Comparison of ENCODE assay signal across 10 mouse cellular contexts in genomic region chrX:99369258-99369900, GRCm38 (mm10).
DNase-seq lines count a peak whose midpoint lies in the region; ATAC-seq lines count a peak whose summit lies in the region.
"Had no signal": no experiment of that assay in that cellular context is flagged by ENCODE, and none has a peak within 500 bp of the region (broad histone marks: within the 10 kb centered on the region; RNA-seq: fewer than 3 reads in every experiment).

No protein-coding gene starts in this region.

- WGBS in intestine, embryonic 14.5 days = 80% methylated on average over 6 of the region's 6 CpGs
- 81% methylated on average over 6 of the region's 6 CpGs for WGBS in intestine, embryonic 15.5 days

- H3K9me3 ChIP-seq in intestine, embryonic 14.5 days (ENCODE audit: control insufficient read depth, low read length) = no peaks in the 10 kb centered on the region
- H3K9me3 ChIP-seq in intestine, embryonic 15.5 days = no peaks in the 10 kb centered on the region
- H3K9me3 ChIP-seq: forebrain, embryonic 13.5 days; liver, embryonic 15.5 days had no signal

- peaks cover 29% of the 10 kb centered on the region; the same call in 1 of the 2 replicates for H3K27me3 ChIP-seq in intestine, embryonic 14.5 days (replicated peaks; ENCODE audit: control insufficient read depth, insufficient read depth, low read length)
- peaks cover 12% of the 10 kb centered on the region; the same call in 1 of the 2 replicates for H3K27me3 ChIP-seq in intestine, embryonic 15.5 days (replicated peaks)

- H3K9ac ChIP-seq in intestine, embryonic 14.5 days (ENCODE audit: low read length) = no peak overlapping the region
- H3K9ac ChIP-seq in intestine, embryonic 15.5 days = no peak overlapping the region
- H3K9ac ChIP-seq: forebrain, embryonic 13.5 days; liver, embryonic 15.5 days had no signal

- no peaks in the 10 kb centered on the region for H3K4me1 ChIP-seq in intestine, embryonic 14.5 days (replicated peaks; ENCODE audit: control insufficient read depth, insufficient read depth, low read length)
- no peaks in the 10 kb centered on the region for H3K4me1 ChIP-seq in intestine, embryonic 15.5 days (replicated peaks)
- H3K4me1 ChIP-seq: forebrain, embryonic 13.5 days; liver, embryonic 15.5 days had no signal

- H3K36me3 ChIP-seq in intestine, embryonic 14.5 days (ENCODE audit: control insufficient read depth, insufficient read depth, low read length) = no peaks in the 10 kb centered on the region
- H3K36me3 ChIP-seq in intestine, embryonic 15.5 days = no peaks in the 10 kb centered on the region
- H3K36me3 ChIP-seq: liver, embryonic 15.5 days had no signal

- no peak overlapping the region for H3K4me2 ChIP-seq in intestine, embryonic 14.5 days (ENCODE audit: low read length)
- H3K4me2 ChIP-seq in intestine, embryonic 15.5 days (replicated peaks) = no peak overlapping the region
- H3K4me2 ChIP-seq: forebrain, embryonic 13.5 days; liver, embryonic 15.5 days had no signal

- H3K27ac ChIP-seq in intestine, embryonic 14.5 days (ENCODE audit: low read depth) = no peak overlapping the region
- H3K27ac ChIP-seq in intestine, embryonic 15.5 days = no peak overlapping the region
- H3K27ac ChIP-seq: forebrain, embryonic 13.5 days; liver, embryonic 15.5 days had no signal

- DNase-seq in intestine, embryonic 14.5 days (ENCODE audit: low spot score) = peak; percentile 20
- DNase-seq in urinary bladder, postnatal 14 days (ENCODE audit: low spot score) = peak; percentile 14
- DNase-seq in urinary bladder, postnatal 25 days (ENCODE audit: low spot score) = no peak
- DNase-seq in gastrocnemius, adult 8-10 months (ENCODE audit: low spot score in 2 of 2) = peak; percentile 53 to 71
- DNase-seq in skeletal muscle tissue, adult 2 months (ENCODE audit: low read depth, low spot score) = peak; percentile 65
- no peak for DNase-seq in c-Kit-positive CD71-positive TER-119-positive erythroid progenitor cells, embryonic 14.5 days (ENCODE audit: low spot score)

- no peak overlapping the region for H3K4me3 ChIP-seq in intestine, embryonic 14.5 days (ENCODE audit: low read depth, low read length)
- no peak overlapping the region for H3K4me3 ChIP-seq in intestine, embryonic 15.5 days (replicated peaks)
- H3K4me3 ChIP-seq: forebrain, embryonic 13.5 days; liver, embryonic 15.5 days had no signal

- no peak for ATAC-seq in intestine, embryonic 14.5 days (replicated peaks; ENCODE audit: low FRiP score, low TSS enrichment, low read depth)
- no peak for ATAC-seq in intestine, embryonic 15.5 days
- no peak for ATAC-seq in erythroblast, adult 5-6 weeks (replicated peaks; ENCODE audit: low FRiP score, poor library complexity, severe bottlenecking)
- ATAC-seq: forebrain, embryonic 13.5 days had no signal

Comparison
In these comparisons a context has a peak if more than half of its experiments do, and no peak if none do; other contexts are left out.
1. DNase-seq: peak in intestine, embryonic 14.5 days (single experiment), urinary bladder, postnatal 14 days (single experiment), gastrocnemius, adult 8-10 months (2 of 2) and skeletal muscle tissue, adult 2 months (single experiment); none in urinary bladder, postnatal 25 days (single experiment) and c-Kit-positive CD71-positive TER-119-positive erythroid progenitor cells, embryonic 14.5 days (single experiment).